Mouse (Mus musculus) kidney, postnatal 0 days (tissue): ENCODE results near the gene Prickle2. TPM values are rescaled to one million over a fixed set of nuclear protein-coding genes. Genes with fewer than 3 reads are reported as not detected.

Experiments used
- ATAC-seq: fragments of 200-750 bp; cut with Nextera tagmentation; replicated peaks from 2 replicates; pipeline ENCODE4 v1.8.0; 2017; ENCODE audit warnings: low read depth, moderate number of reproducible peaks, moderate TSS enrichment, moderate library complexity; ENCODE audit not compliant: low FRiP score
- DNase-seq: peaks from one replicate; pipeline ENCODE4 v3.0.0-alpha.2; 2016; ENCODE audit warnings: low spot score
- H3K27ac ChIP-seq: fragments of 300-500 bp; sonication (generic); 2 replicates; pipeline ENCODE4 v1.5.1; 2014; ENCODE audit warnings: mild to moderate bottlenecking
- H3K27me3 ChIP-seq: fragments of 300-500 bp; sonication (generic); 2 replicates; pipeline ENCODE4 v1.6.1; 2014; ENCODE audit warnings: low read length, mixed read lengths; ENCODE audit not compliant: insufficient read depth
- H3K36me3 ChIP-seq: fragments of 300-500 bp; sonication (generic); 2 replicates; pipeline ENCODE4 v1.6.1; 2014; ENCODE audit warnings: low read length, mixed read lengths; ENCODE audit not compliant: insufficient read depth
- H3K4me1 ChIP-seq: fragments of 300-500 bp; sonication (generic); replicated peaks from 2 replicates; pipeline ENCODE4 v1.6.1; 2014; ENCODE audit warnings: antibody characterized with exemption, low read length, mixed read lengths; ENCODE audit not compliant: insufficient read depth
- H3K4me2 ChIP-seq: fragments of 300-500 bp; sonication (generic); 2 replicates; pipeline ENCODE4 v1.6.1; 2014; ENCODE audit warnings: mild to moderate bottlenecking, low read length, moderate library complexity, mixed read lengths
- H3K4me3 ChIP-seq: fragments of 300-500 bp; sonication (generic); replicated peaks from 2 replicates; pipeline ENCODE4 v1.5.1; 2014; ENCODE audit warnings: low read depth, low read length
- H3K9ac ChIP-seq: fragments of 300-500 bp; sonication (generic); 2 replicates; pipeline ENCODE4 v1.6.1; 2014; ENCODE audit warnings: low read depth, low read length
- H3K9me3 ChIP-seq: fragments of 300-500 bp; sonication (generic); replicated peaks from 2 replicates; pipeline ENCODE4 v1.6.1; 2016; ENCODE audit warnings: low read length, inconsistent platforms, mixed read lengths
- CTCF ChIP-seq: IDR thresholded peaks from 2 replicates; pipeline ENCODE4 v1.5.1; 2016; ENCODE audit warnings: antibody characterized with exemption, low read depth, mild to moderate bottlenecking, moderate library complexity
- WGBS: fragments of 180-500 bp; shearing (Covaris S2); extraction: QIAGEN DNeasy Blood & Tissue Kit; methylation state at CpG from one replicate; pipeline ENCODE4 v1.1.7; 2014; 5-methylcytosine and 5-hydroxymethylcytosine counted together
- polyA plus RNA-seq: library from polyadenylated mRNA; unstranded; fragments of >200 nt; fragmentation: Nextera tagmentation; extraction: Ambion mirVana; gene quantifications from 2 replicates; pipeline ENCODE4 v1.2.1, GENCODE M21; 2015

Prickle2 gene
- polyA plus RNA-seq, 1 experiment from 2014 or later = 3.3 TPM

DNA sequence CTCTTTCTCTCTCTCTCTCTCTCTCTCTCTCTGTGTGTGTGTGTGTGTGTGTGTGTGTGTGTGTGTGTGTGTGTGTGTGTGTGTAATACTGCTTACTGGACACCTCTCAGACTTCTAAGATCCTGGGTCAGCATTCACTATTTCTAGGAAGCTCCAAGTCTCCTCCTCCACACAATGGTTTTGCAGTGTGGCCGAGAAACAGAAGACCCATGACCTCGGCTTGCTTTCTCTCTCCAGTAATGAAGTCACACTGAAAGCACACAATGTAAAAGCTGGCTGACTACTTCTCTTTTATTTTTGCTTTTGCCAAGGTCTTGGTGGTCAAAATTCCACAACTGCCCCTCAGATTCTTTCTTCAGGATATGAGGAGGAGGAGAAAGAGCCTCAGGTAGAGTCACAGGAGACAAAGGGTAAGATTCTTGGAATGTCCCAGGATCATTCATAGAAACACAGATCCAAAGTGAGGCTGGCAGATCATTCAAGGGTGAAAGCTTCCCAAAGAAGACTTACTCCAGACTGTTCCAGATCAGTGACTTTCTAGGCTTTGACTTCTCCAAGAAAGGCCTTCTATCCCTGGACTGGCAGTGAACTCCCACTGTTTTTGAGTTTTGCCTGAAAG, 93.7 kb downstream of the Prickle2 start:
- no peak overlapping the region for H3K4me2 ChIP-seq
- 0 out of 2 replicates have a peak overlapping the region, but pooled peaks have one; percentile 21 for H3K27ac ChIP-seq
- no peak overlapping the region for H3K4me3 ChIP-seq
- 27% methylated on average over 2 of the region's 2 CpGs for WGBS
- H3K9me3 ChIP-seq = no peaks in the 10 kb centered on the region
- H3K27me3 ChIP-seq = no peaks in the 10 kb centered on the region
- no peak for ATAC-seq
- DNase-seq = peak; percentile 54
- 0 out of 2 replicates have a peak, but pooled peaks cover 4% of the 10 kb centered on the region for H3K4me1 ChIP-seq
- H3K36me3 ChIP-seq = no peaks in the 10 kb centered on the region
- TF ChIP-seq CTCF = no peak
- H3K9ac ChIP-seq = no peak overlapping the region

DNA sequence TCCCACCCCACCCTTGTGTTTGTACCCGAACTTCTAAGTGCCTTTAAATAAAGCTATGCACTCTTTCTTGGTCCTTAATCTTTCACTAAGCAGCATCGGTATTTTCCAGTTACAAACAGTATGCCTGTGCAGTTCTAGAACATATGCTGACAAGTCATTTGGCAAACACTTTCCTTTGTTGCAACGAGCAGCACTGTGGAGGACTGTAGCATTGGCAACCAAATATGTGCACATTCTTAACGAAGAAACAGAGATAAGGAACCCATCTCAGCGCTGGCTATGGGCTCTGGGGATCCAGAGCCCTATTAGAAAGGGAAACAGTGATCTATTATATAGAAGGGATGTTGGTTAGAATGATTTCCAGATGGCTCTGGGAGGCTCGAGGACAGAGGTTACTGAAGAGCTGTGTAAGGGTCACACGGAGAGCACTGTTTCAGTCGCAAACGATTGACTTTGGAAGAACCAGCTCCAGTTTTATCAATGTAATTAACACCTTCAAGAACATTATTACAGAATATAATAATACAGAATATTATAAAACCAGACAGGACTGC, 96.2 kb downstream of the Prickle2 start:
- DNase-seq (peak; percentile 38), ATAC-seq (no peak)
- Histone ChIP-seq H3K27me3 (no peaks in the 10 kb centered on the region), H3K9me3 (no peaks in the 10 kb centered on the region), H3K27ac (0 out of 2 replicates have a peak overlapping the region, but pooled peaks have one; percentile 0), H3K9ac (no peak overlapping the region), H3K4me3 (no peak overlapping the region), H3K36me3 (no peaks in the 10 kb centered on the region), H3K4me1 (0 out of 2 replicates have a peak, but pooled peaks cover 9% of the 10 kb centered on the region), H3K4me2 (no peak overlapping the region)
- WGBS = 58% methylated on average over 9 of the region's 9 CpGs
- TF ChIP-seq CTCF = no peak

DNA sequence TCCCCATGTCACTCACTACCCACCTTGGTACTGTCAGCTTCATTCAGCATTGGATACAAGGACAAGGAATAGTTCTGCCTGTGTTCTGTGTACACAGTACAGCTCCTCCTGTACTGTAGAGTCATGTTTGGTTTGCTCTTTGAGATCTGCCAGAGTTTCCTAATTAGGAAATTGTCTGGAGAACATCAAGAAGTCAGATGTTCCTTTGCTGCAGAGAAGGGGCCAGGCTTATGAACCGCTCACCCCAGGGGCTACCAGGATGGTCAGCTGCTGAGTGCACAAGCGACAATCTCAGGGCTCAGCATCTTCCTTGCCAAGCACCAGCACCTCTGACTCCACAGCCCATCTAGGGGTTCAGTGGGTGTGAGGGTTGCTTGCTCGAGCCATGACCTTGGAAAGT, 96.9 kb downstream of the Prickle2 start:
- Histone ChIP-seq H3K9me3 (no peaks in the 10 kb centered on the region), H3K36me3 (no peaks in the 10 kb centered on the region), H3K4me1 (0 out of 2 replicates have a peak, but pooled peaks cover 9% of the 10 kb centered on the region), H3K9ac (no peak overlapping the region), H3K27ac (0 out of 2 replicates have a peak overlapping the region, but pooled peaks have one; percentile 0), H3K4me3 (no peak overlapping the region), H3K27me3 (no peaks in the 10 kb centered on the region), H3K4me2 (no peak overlapping the region)
- ATAC-seq = no peak
- TF ChIP-seq CTCF = no peak
- 91% methylated on average over 3 of the region's 3 CpGs for WGBS
- DNase-seq = no peak

DNA sequence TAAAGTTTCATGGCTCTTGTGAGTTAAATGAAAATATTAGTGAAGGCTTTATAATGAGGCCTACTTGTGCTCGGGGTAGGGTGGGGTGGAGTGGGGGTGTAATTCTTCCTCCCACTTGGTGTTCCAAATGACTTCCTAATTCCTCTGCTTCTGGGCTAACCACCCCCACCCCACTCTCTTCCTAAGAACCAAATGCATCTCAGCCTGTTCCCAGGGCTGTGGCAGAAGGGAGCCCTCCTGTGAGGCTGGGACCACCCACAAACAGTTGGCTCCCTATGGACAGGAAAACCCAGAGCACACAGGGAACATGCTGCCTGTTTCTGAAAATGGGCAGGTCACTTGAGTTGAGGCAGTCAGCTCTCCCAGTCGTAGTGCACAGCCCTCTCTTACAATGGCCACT, 100.8 kb downstream of the Prickle2 start:
- WGBS = 48% methylated on average over 2 of the region's 2 CpGs
- H3K27me3 ChIP-seq = no peaks in the 10 kb centered on the region
- TF ChIP-seq CTCF = no peak
- no peaks in the 10 kb centered on the region for H3K9me3 ChIP-seq
- H3K27ac ChIP-seq = peak overlapping the region; percentile 62
- no peak overlapping the region for H3K4me2 ChIP-seq
- H3K36me3 ChIP-seq = no peaks in the 10 kb centered on the region
- DNase-seq = peak; percentile 70
- H3K4me1 ChIP-seq = 0 out of 2 replicates have a peak, but pooled peaks cover 9% of the 10 kb centered on the region
- H3K9ac ChIP-seq = no peak overlapping the region
- ATAC-seq = peak; percentile 43; the same call in 1 of the 2 replicates
- no peak overlapping the region for H3K4me3 ChIP-seq

DNA sequence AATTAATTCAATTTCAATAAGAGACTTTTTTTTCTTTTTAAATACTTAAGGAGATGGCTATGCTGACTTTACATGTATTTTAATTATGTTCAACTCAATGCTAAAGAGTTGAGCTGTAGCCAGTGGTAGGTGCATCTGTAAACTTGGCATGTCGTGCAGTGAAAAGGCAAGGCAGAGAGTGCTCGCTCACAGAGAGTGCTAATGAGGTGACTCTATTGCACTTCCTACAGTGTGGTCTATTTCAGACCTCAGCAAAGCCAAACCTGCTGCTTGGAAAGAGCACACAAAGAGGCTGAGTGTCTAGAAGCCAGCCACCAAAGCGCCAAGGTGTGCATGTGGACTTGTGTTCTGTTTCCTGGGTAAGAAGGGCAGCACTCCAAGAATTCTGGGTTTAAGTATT, 109.6 kb downstream of the Prickle2 start:
- Histone ChIP-seq H3K36me3 (no peaks in the 10 kb centered on the region), H3K4me2 (no peak overlapping the region), H3K9me3 (no peaks in the 10 kb centered on the region), H3K27me3 (no peaks in the 10 kb centered on the region), H3K4me3 (no peak overlapping the region), H3K27ac (no peak overlapping the region), H3K4me1 (no peaks in the 10 kb centered on the region), H3K9ac (no peak overlapping the region)
- ATAC-seq (no peak), DNase-seq (no peak)
- WGBS = 79% methylated on average over 3 of the region's 3 CpGs
- no peak for TF ChIP-seq CTCF

DNA sequence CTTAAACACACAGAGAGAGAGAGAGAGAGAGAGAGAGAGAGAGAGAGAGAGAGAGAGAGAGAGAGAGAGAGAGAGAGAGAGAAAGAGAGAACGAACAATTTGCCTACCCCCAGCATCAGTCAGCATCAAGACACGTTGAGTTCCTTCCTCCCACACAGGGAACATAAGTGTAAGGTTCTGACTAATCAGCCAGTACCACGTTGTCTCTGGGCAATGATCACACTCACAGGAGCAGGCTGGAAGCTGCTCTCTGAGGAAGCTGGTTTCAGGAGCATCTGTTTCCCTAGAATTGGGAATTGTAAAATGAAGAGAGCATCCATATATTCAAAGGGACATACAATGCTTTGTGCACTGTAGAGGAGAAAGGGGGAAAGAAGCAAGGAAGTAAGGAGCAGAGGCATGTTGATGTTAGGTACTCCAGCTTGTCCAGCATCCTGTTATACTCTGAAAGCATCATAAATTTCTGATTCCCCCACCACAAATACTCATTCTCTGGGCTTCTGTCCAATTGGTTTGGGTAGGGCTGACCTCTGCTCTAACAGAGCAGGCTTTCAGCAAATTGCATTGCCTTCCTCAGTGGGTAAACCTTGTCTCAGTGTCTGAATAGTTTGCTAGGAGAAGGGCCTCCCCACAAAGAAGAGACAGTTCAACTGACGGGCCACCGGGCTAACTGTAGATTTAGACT, 116.4 kb downstream of the Prickle2 start:
- Histone ChIP-seq H3K27me3 (no peaks in the 10 kb centered on the region), H3K4me2 (no peak overlapping the region), H3K27ac (no peak overlapping the region), H3K4me1 (no peaks in the 10 kb centered on the region), H3K4me3 (no peak overlapping the region), H3K9ac (no peak overlapping the region), H3K36me3 (no peaks in the 10 kb centered on the region), H3K9me3 (no peaks in the 10 kb centered on the region)
- no peak for TF ChIP-seq CTCF
- ATAC-seq (no peak), DNase-seq (peak; percentile 69)
- 42% methylated on average over 5 of the region's 5 CpGs for WGBS
